Mouse (Mus musculus): ENCODE measurements around the gene Frmd5.

- no peak for TF ChIP-seq POLR2A (IDR thresholded peaks at IDR 0.05; ENCODE audit: low read depth, low read length)
- no peak for TF ChIP-seq CTCF (IDR thresholded peaks at IDR 0.05; ENCODE audit: extremely low read depth, insufficient read length, insufficient replicate concordance, low read depth, low read length)
Observed at GRCm38 (mm10) chr2:121609141-121609724, 197.7 kb downstream of the Frmd5 start.
